Mouse (Mus musculus) spleen, postnatal 10 days (tissue): ENCODE measurements around the gene Atp9a.

Experiments
- DNase-seq, 2 experiments: peaks; one replicate each; pipeline ENCODE4 v3.0.0; 2021 to 2022; ENCODE audit warnings: low spot score in 2 of 2

Gene Atp9a

DNA sequence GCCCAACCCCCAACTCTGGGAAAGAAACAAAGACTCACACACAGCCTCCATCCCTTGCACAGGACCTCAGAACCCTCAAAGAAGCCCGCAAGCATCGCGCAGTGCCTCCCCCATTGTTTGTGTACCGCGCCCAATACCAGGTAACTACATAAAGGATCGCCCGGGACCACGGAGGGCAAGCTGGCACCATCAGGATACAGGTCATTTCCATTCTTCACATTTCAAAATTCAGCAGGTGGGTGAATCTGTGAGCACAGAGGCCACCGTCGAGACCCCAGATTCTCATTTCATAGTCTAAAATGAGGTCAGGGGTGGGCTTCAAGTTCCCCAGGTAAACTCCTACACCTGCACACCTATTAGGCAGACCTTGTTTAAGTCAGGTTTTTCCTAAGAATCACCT, 1.7 kb downstream of the Atp9a start:
- no peak for DNase-seq

DNA sequence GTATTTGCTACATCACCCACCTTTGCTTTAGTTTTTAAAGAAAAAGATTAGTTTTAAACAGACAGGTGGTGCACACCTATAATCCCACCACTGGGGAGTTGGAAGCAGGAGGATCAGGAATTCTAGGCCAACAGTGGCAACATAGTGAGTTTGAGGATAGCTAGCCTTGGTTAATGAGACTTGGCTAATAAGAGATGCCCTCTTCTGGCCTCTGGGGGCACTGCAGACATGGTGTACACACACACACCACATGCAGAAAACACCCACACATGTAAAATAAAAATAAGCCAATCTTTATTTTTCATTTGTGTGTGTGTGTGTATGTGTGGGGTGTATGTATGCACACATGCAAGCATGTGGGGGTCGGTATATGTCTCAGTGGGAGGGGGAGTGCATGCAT, 3.4 kb downstream of the Atp9a start:
- no peak for DNase-seq

DNA sequence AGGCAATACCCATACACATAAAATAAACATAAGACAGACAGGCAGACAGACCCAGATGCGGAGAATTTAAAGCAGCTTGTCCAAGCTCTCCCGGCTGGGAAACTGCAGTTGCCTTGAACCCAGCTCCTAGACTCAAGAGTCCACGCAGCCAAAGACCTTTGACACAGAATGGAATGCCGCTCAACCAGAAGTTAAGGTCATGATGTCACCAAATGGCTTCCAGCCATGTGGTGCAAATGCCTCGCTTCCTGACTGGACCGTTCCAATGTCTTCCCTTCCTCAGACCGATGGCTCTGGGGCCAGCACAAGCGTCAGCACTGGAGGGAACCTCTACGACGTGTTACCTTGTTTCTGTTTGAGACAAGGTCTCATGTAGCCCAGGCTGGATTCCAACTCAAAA, 4.3 kb downstream of the Atp9a start:
- no peak for DNase-seq

DNA sequence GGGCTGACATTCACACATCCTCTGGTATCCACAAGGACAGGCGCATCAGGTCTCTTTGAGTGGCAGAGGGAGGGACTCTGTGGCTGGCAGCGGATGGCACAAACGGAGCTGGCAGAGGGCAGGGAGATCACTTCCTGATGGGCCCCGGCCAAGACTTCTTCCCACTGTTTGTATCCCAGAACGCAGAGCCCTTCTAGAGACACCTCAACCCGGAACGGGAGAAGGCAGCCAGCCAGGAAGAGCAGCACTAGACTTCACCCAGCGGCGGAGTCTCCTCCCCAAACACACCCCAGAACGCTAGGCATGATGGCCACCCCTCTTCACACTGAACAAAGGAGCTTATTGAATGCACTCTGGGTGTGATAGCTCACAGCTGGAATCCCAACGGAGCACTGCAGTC, 8.2 kb downstream of the Atp9a start:
- no peak for DNase-seq

DNA sequence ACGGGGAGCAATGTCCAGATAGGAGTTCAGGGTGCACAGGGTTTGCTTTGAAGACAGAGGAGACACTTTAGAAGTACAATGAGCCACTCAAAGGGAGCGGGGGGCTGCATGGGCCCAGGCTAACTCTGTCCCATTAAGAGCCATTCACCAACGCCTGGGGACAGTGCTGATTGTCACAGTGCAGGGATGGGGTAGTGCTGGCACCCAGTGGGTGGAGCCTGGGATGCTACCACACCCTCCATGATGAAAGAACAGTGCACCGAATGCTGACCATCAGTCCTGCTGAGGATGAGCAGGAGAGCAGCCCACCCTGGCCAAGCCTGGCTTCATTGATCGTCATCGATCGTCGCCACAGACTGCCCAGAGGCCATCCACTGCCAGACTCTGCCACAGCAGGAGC, 11.0 kb downstream of the Atp9a start:
- DNase-seq: no peak

DNA sequence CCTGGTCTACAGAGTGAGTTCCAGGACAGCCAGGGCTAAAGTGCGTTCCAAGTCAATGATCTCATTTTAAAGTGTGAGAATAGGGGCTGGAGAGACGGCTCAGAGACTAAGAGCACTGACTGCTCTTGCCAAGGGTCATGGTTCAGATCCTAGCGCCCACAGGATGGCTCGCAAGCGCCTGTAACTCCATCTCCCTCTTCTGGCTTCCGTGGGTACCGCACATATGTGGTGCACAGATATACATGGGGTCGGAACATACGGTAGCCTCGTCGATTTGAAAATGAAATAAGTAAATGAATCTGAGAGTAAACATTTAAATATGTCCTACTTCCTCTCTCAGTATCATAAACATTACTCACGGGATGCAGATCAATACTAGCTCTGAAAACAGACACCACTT, 12.5 kb downstream of the Atp9a start:
- DNase-seq: no peak

DNA sequence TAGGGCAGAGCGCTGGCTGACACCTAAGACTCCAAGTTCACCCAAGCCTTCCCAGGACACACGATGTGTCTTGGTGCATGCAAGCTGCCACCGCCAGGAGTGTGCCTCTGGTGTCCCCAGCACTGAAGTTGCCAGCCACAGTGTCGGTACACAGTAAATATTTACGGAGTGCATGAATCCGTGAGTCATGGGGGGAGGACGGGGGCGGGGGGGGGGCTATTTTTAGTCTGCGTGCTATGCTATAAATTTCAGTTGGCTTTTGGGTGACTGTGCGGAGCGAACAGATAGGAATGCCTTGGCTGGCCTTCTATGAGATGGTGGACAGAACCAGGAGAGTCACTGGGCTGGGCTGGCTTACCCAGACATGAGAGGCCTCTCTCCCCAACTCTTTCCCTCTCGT, 14.2 kb downstream of the Atp9a start:
- no peak for DNase-seq

DNA sequence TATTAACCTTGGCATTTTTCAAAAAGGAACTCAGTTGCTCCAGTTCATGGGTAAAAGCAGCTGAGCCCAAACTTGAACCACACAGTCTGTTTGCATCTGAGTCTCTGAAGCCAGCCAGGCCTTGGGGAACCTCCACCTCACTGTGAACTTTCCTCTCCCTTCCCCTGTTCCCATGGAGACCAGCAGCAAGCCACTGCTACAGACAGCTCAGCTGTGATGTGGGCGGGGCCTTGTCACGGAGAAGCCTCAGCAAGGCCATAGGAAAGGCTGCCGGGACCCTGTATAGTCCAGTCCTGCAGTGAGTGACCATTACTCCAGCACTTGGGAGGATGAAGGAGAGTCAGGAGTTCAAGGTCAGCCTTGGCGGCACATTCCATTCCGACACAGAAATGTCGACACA, 16.2 kb downstream of the Atp9a start:
- DNase-seq: no peak

DNA sequence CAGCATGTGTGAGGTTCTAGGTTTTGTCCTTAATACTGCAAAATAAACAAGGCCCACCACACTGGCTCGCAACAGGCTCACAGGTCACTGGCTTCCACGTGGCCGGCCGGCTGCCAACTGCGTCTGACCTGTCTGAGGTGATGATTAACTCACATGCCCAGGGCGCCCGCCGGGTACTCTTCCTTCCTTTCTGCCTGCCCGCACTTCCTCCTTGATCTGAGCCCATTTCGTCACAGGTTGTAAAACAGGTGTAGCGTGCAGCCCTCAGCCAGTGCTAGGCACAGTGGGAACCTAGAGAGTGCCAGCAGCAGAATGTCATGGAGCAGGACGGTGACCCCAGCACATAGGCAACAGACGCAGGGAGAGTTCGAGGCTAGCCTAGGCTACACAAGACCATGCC, 20.9 kb downstream of the Atp9a start:
- DNase-seq: no peak

DNA sequence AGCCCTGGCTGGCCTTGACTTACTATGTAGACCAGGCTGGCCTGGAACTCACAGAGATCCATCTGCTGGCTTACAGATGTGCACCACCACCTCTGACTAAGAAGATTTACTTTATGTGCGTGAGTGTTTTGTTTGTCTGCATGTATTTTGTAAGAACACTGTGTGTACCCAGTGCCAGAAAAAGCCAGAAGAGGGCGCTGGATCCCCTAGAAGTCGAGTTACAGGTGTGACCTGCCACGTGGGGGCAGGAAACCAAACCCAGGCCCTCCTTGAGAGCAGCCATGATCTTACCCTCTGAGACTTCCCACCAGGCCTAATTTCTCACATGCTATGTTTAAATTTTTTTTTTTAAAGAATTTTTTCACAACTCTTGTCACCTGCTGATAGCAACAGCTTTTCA, 22.5 kb downstream of the Atp9a start:
- no peak for DNase-seq

DNA sequence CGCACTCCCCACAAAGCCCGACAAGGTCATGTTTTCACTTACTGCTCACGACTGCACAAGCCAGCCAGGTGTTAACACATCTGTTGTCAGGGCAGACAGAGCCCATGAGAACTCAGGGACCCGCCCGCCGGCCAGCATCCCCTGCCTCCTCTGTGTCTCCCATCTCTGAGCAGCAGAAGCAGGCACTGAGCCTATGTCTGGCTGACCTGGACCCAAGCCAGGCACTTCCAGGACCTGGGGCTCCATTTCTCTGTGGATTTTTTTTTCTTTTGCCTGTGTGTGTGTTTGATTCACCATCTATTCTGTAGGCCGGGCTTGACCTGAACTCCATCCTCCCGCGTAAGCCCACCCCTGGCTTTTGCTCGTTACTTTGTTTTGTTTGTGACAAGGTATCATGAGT, 23.5 kb downstream of the Atp9a start:
- DNase-seq: no peak

DNA sequence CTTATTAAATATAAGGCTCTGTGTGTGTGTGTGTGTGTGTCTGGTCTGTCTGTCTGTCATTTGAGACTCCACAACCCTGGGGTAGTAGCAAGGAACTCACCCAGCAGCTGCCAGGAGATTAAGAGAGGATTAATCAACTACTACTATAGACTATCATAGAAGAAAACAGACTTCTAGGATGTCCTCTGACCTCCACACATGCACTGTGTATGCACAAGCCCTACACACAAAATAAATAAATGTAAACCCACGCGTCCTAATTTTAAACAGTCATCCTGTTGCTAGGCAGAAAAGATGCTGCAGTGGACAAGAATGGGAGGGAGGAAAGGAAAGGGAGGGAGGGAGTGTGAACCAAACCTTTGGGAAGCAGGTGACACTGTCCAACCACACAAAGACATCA, 23.9 kb downstream of the Atp9a start:
- no peak for DNase-seq

DNA sequence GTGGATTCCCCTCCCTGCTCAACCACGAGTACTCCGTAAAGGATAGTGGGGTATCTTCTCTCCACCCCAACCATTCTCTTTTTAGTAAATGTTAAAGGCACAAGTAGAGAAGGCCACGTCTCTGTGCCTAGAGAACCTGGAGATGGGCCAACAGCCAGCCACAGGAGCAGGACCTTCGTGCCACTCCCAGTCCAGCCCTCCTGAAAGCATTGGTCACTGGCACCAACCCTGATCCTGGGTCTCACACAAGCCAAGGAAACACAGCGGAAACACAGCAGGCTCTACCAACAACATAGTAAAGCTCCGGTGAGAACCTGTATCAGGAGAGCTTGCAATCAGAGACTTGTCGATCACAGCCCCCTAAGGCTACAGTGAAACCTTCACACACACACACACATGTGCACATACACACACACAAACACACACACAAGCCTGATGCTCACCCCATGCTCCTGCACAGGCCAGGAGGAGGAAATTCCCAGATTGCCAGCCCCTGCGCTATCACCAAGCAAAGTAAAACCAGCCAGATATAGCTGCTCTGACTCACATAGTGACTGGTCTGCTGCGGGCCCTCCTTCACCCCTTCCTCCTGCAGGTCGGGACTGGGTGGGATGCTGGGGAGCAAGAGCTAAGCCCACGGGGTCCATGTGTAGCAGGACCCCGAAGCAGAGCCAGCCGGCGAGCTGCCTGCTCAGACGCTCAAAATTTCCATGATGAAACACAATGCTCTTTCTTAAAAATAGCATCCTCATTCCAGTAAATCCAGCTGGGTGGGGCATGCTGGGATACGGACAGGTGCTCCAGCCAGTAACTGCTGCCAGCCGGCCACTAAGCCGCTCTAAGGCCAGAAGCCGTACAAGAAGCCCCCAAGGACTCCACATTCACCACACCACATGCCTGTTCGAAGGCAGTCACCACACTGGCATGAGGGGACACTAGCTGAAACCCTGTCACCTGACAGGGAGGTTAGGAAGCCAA, 29.7 kb downstream of the Atp9a start:
- no peak for DNase-seq

DNA sequence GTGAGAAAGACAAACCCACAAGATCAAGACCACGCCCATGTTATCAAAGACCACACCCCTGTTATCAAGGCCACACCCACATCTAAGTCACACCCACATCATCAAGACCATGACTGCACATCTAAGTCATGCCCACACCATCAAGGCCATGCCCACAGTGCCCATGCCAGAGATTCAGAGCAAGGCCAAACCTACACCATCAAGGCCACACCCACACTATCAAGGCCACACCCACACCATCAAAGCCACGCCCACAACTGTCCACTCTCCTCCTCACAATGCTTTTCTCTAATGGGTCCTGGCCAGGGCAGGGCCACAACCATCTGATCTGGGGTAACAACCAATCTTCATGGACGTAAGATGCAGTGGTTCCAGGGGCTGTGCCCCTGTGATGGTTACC, 31.2 kb downstream of the Atp9a start:
- DNase-seq: no peak

DNA sequence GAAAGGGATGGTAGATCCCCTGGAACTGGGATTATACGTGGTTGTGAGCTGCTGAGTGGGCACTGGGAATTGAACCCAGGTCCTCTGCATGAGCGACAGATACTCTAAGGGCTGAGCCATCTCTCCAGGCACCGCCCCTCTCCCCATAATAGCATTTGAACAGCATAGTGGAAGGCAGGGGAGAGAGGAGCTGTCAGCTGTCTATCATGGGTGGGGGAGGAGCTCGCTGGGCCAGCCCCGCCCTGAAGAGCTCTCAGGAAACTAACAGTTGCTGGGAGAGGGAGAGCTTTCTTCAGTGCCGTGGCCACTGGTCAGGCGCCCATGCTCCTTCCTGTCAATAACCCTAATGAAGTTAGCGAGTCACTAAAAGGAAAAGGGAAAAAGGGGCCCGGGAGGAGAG, 34.4 kb downstream of the Atp9a start:
- DNase-seq: no peak

DNA sequence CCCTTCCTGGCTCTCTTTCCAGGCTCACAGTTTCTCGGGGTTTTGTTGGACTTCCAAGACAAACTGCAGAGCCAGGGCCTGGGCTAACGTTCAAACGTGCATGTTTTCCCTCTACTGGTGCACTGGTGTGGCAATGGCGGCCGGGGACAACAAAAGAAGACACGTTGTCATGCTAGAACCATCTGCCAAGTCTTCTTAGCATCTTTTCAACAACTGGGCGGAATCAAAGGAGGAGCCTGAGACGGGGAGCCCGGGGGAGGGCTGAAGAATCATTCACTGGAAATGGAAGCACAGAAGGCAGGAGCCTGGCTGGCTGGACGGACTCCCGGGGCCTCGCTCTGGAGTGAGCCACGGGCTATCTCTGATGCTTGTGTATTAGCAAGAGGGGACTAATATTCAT, 39.9 kb downstream of the Atp9a start:
- DNase-seq: no peak

DNA sequence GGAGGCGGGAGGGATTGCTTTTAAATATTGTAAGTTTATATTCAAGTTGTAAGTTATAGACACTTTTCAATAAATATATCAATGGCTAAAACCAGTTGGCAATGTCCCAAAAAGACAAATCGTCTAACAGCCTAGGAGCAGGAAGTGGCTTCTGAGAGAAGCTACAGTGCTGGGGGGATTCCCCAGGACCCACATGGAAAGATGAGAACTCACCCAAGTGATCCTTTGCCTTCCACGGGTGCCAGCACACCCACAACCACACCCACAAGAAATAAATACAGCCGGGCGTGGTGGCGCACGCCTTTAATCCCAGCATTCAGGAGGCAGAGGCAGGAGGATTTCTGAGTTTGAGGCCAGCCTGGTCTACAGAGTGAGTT, 47.2 kb downstream of the Atp9a start:
- DNase-seq: no peak

DNA sequence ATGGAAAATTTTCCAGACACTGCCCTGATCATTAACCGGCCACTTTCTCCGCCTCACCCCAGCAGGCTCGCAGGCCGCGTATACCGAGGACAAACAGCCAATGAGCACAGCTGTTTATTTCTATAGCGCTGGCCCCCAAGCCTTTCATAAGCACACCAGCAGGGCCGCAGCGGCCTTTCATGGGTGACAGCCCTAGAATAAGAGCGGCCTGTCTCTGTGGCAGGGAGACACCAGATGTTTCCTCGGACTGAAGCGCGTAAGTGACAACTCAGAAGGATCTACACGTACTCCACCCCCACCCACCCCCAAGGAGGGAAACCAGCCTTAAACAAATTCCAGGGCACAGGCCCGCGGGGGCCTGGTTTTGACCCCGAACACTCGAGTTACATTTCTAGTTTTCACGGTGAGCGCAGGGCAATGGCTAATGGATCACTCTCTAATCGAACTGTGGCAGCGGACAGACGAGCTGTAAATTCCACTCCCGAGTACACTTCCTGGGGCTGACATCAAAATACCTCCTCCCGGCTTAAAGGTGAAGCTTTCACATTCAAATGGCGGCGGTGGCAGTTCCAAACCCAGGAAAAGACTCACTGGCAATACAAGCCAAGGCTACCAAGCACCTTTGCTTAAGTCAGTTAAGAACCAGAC, 47.7 kb downstream of the Atp9a start:
- DNase-seq: no peak

DNA sequence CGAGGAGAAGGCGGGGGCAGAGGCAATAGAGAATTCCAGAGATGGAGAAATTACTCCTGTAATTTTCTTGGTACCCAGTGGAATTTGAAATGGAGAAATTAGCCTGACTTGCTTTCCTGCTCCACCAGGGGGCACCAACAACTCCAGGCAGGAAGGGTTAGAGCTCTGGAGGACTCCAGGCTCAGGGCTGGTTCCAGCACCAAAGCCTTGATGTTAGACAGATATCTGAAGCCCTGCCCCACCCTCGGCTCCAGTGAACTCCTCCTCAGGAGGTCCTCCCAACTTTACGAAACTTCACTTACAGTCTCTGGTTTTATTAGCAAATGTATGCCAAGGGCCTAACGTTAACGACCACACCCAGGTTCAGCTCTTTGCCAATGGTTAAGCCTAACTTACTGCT, 50.4 kb downstream of the Atp9a start:
- peak in 1 of 2 experiments; percentile 49 for DNase-seq

DNA sequence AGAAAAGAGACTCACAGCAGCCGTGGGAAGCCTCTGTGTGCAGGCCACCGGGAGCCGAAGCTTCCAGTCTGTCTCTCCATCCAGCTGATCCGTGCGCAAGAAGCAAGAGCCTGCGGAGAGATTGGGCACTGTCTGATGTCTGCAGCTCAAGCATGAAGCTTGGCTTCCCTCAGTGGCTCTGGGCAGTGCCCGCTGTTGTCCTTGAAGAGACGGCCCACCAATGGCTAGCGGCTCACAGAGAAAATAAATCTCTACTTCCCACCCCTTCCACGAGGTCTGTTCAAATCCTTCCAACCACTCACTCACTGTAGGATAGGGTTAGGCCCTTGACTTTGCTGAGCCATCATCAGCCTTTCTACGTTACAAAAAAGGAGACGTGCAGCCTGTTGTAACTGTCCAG, 54.9 kb downstream of the Atp9a start:
- no peak for DNase-seq

DNA sequence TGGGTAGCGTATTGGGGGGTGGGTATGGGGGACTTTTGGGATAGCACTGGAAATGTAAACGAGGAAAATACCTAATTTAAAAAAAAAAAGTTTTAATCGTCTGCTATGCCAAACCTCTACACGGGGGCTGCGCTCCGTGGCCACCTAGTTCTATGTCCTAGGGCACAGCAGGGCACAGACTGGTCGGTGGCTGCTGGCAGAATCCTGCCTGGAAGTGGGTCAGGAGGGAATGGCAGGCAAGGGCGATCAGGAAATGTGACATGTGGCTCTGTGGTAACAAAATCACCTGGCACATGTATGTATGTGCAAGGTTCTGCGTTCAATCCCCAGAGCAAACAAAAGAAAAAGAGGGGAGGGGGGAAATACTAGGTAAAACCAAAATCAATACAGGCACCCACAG, 56.3 kb downstream of the Atp9a start:
- no peak for DNase-seq

DNA sequence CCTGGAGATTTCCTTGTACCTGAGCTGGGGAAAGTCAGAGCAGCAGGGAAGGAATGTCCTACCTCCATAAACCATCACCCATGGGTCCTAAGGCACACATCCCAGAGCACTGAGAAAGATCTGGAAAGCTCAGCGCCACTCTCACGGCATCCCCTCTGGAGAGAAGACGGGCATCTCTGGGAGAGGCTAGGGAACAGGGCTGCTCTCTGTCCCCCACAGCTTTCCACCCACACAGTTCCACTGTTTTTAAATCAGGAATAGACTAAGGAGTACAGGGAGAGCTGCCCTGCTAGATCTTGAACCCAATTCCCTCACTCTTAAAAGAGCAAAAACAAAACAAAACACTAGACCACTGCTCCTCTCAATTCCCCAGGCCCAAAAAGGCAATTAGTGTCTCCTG, 57.5 kb downstream of the Atp9a start:
- no peak for DNase-seq

DNA sequence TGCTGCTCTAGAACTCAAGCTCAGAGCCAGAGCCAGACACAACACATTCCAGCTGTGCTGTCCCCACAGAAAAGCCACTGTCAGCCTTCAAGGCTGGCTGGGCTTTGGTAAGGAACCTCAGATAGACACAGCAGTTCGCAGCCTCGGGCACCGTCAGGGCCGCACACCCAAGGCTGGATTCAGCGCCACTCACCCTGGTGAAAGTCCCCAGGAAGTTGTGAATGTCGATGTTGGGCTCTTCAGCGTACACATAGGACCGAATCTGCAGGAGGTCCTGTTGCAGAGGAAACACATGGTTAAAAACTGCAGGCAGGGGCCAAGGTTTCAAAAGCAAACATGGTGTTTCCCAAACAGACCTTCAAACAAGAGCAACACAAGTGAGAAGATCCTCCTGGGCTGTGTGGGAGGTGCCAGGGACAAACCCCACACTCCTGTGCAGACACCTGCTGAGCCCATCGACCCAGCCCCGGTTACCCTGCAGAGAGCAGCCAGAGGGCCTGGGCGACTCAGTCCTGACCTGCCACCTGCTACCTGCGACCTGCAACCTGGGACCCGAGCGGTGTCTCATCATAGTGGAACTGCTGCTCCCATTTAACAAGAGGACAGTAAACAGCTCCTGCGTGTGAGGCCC, 58.6 kb downstream of the Atp9a start:
- no peak for DNase-seq
